Mouse (Mus musculus) heart, postnatal 0 days (tissue): ENCODE results near the gene Rnf4. TPM values are rescaled to one million over a fixed set of nuclear protein-coding genes. Genes with fewer than 3 reads are reported as not detected.

Source experiments
- ATAC-seq: fragments of 200-750 bp; cut with Nextera tagmentation; 2 replicates; pipeline ENCODE4 v1.8.0; 2017; ENCODE audit warnings: low read depth, moderate number of reproducible peaks, moderate library complexity; ENCODE audit not compliant: insufficient read depth
- DNase-seq: peaks from one replicate; pipeline ENCODE4 v3.0.0-alpha.2; 2016; ENCODE audit warnings: low spot score
- H3K27ac ChIP-seq: fragments of 300-500 bp; sonication (generic); 2 replicates; pipeline ENCODE4 v1.5.1; 2014; ENCODE audit warnings: low read depth, mild to moderate bottlenecking
- H3K27me3 ChIP-seq: fragments of 300-500 bp; sonication (generic); 2 replicates; pipeline ENCODE4 v1.6.1; 2014; ENCODE audit warnings: low read length, mixed read lengths; ENCODE audit not compliant: control insufficient read depth, insufficient read depth
- H3K36me3 ChIP-seq: fragments of 300-500 bp; sonication (generic); replicated peaks from 2 replicates; pipeline ENCODE4 v1.6.1; 2014; ENCODE audit warnings: low read length, mixed read lengths; ENCODE audit not compliant: control insufficient read depth, insufficient read depth
- H3K4me1 ChIP-seq: fragments of 300-500 bp; sonication (generic); 2 replicates; pipeline ENCODE4 v1.6.1; 2014; ENCODE audit warnings: antibody characterized with exemption; ENCODE audit not compliant: control insufficient read depth, insufficient read depth
- H3K4me2 ChIP-seq: fragments of 300-500 bp; sonication (generic); 2 replicates; pipeline ENCODE4 v1.6.1; 2014; ENCODE audit warnings: low read depth, mild to moderate bottlenecking, low read length, moderate library complexity
- H3K4me3 ChIP-seq: fragments of 300-500 bp; sonication (generic); 2 replicates; pipeline ENCODE4 v1.5.1; 2014; ENCODE audit warnings: low read depth, low read length
- H3K9ac ChIP-seq: fragments of 300-500 bp; sonication (generic); replicated peaks from 2 replicates; pipeline ENCODE4 v1.6.1; 2014; ENCODE audit warnings: low read depth, low read length, mixed read lengths
- H3K9me3 ChIP-seq: fragments of 300-500 bp; sonication (generic); replicated peaks from 2 replicates; pipeline ENCODE4 v1.6.1; 2016; ENCODE audit warnings: low read length; ENCODE audit not compliant: control insufficient read depth
- CTCF ChIP-seq: IDR thresholded peaks from 2 replicates; pipeline ENCODE4 v1.5.1; 2016; ENCODE audit warnings: antibody characterized with exemption, control low read depth, low read depth
- EP300 ChIP-seq: IDR thresholded peaks from 2 replicates; pipeline ENCODE4 v1.6.1; 2016; ENCODE audit warnings: antibody characterized with exemption, low read depth
- WGBS: fragments of 180-500 bp; shearing (Covaris S2); extraction: QIAGEN DNeasy Blood & Tissue Kit; methylation state at CpG from one replicate; pipeline ENCODE4 v1.1.7; 2014; 5-methylcytosine and 5-hydroxymethylcytosine counted together
- polyA plus RNA-seq: library from polyadenylated mRNA; unstranded; fragments of >200 nt; fragmentation: Nextera tagmentation; extraction: Ambion mirVana; gene quantifications from 2 replicates; pipeline ENCODE4 v1.2.1, GENCODE M21; 2015
- total RNA-seq: library from RNA; depleted of rRNA; stranded (reverse); fragments of >200 nt; gene quantifications from 2 replicates; pipeline ENCODE4 v1.2.3, GENCODE M21; 2014; ENCODE audit warnings: low replicate concordance

Rnf4 gene
- total and polyA plus RNA-seq, 2 experiments from 2014 or later, result 61.1 to 82.5 TPM

GRCm38 (mm10) chr5:34369341-34370021 lies 33.4 kb downstream of the Rnf4 start, which contains the start of gene Fam193a:
Gene Fam193a (plus strand): TSS chr5:34369933.
- under 1% methylated on average over 51 of the region's 64 CpGs for WGBS
- no peaks in the 10 kb centered on the region for H3K36me3 ChIP-seq
- DNase-seq (peak; percentile 92), ATAC-seq (peak; percentile 100)
- H3K9ac ChIP-seq, result peak within 1 kb of the TSS; percentile 99
- H3K27me3 ChIP-seq, result no peaks in the 10 kb centered on the region
- H3K4me3 ChIP-seq, result peak within 1 kb of the TSS; percentile 81
- H3K4me2 ChIP-seq, result peak within 1 kb of the TSS; percentile 91
- no peaks in the 10 kb centered on the region for H3K4me1 ChIP-seq
- no peaks in the 10 kb centered on the region for H3K9me3 ChIP-seq
- H3K27ac ChIP-seq, result peak within 1 kb of the TSS; percentile 89
- no peak for TF ChIP-seq EP300
- TF ChIP-seq CTCF, result no peak

- WGBS, result under 1% methylated on average over 83 of the region's 114 CpGs
- Histone ChIP-seq H3K4me1 (no peaks in the 10 kb centered on the region), H3K9me3 (no peaks in the 10 kb centered on the region), H3K9ac (peak overlapping the region; percentile 99), H3K27ac (peak overlapping the region; percentile 89), H3K4me3 (peak overlapping the region; percentile 81), H3K36me3 (no peaks in the 10 kb centered on the region), H3K4me2 (peak overlapping the region; percentile 91), H3K27me3 (no peaks in the 10 kb centered on the region)
- DNase-seq (no peak), ATAC-seq (peak; percentile 3)
- TF ChIP-seq CTCF (no peak), EP300 (no peak)
Observed at GRCm38 (mm10) chr5:34370022-34370823, 34.1 kb downstream of the Rnf4 start.

GRCm38 (mm10) chr5:34370840-34371239 lies 34.8 kb downstream of the Rnf4 start:
- peak overlapping the region; percentile 99 for H3K9ac ChIP-seq
- peak overlapping the region; percentile 81 for H3K4me3 ChIP-seq
- H3K27ac ChIP-seq, result peak overlapping the region; percentile 89; the same call in 1 of the 2 replicates
- ATAC-seq (no peak), DNase-seq (no peak)
- no peaks in the 10 kb centered on the region for H3K27me3 ChIP-seq
- H3K36me3 ChIP-seq, result no peaks in the 10 kb centered on the region
- no peaks in the 10 kb centered on the region for H3K9me3 ChIP-seq
- H3K4me1 ChIP-seq, result no peaks in the 10 kb centered on the region
- peak overlapping the region; percentile 91 for H3K4me2 ChIP-seq
- TF ChIP-seq EP300 (no peak), CTCF (no peak)
- WGBS, result 17% methylated on average over 8 of the region's 8 CpGs

- Histone ChIP-seq H3K9me3 (no peaks in the 10 kb centered on the region), H3K27ac (no peak overlapping the region), H3K9ac (no peak overlapping the region), H3K36me3 (no peaks in the 10 kb centered on the region), H3K4me2 (no peak overlapping the region), H3K4me3 (no peak overlapping the region), H3K4me1 (no peaks in the 10 kb centered on the region), H3K27me3 (no peaks in the 10 kb centered on the region)
- no peak for DNase-seq
- TF ChIP-seq CTCF, result no peak
- TF ChIP-seq EP300, result no peak
- ATAC-seq, result no peak
Observed at GRCm38 (mm10) chr5:34372141-34372540, 36.1 kb downstream of the Rnf4 start.

- DNase-seq (no peak), ATAC-seq (no peak)
- H3K4me1 ChIP-seq, result no peaks in the 10 kb centered on the region
- no peak for TF ChIP-seq EP300
- no peak for TF ChIP-seq CTCF
- H3K9me3 ChIP-seq, result no peaks in the 10 kb centered on the region
- H3K4me3 ChIP-seq, result no peak overlapping the region
- no peaks in the 10 kb centered on the region for H3K36me3 ChIP-seq
- no peak overlapping the region for H3K9ac ChIP-seq
- H3K27me3 ChIP-seq, result no peaks in the 10 kb centered on the region
- no peak overlapping the region for H3K4me2 ChIP-seq
- H3K27ac ChIP-seq, result no peak overlapping the region
Observed at GRCm38 (mm10) chr5:34372541-34372940, 36.5 kb downstream of the Rnf4 start.
